Mouse (Mus musculus): ENCODE results near the gene Ppy. TPM values are rescaled to one million over a fixed set of nuclear protein-coding genes. Genes with fewer than 3 reads are reported as not detected.
A peak's percentile ranks its signal among the peaks of the same experiment; 100 is the strongest.

Ppy gene
- polyA plus RNA-seq, 1 experiment from 2014 or later = not detected

GRCm38 (mm10) chr11:102087931-102088898 lies 12.9 kb downstream of the Ppy start, which contains the start of gene Mpp2:
Gene Mpp2, minus strand, starts transcription at chr11:102088515.
- Histone ChIP-seq H3K4me2 (replicated peaks) (peak within 1 kb of the TSS; percentile 74), H3K9me3 (no peaks in the 10 kb centered on the region), H3K4me3 (peak within 1 kb of the TSS; percentile 71), H3K27me3 (no peaks in the 10 kb centered on the region), H3K27ac (peak within 1 kb of the TSS; percentile 90), H3K36me3 (peaks cover 3% of the 10 kb centered on the region; the same call in 1 of the 2 replicates), H3K9ac (peak within 1 kb of the TSS; percentile 71), H3K4me1 (peaks cover 19% of the 10 kb centered on the region)
- WGBS = under 1% methylated on average over 49 of the region's 49 CpGs
- peak; percentile 62 for ATAC-seq (ENCODE audit: insufficient number of reproducible peaks, insufficient read depth, low FRiP score, low TSS enrichment)

- peak overlapping the region; percentile 74 for H3K4me2 ChIP-seq (replicated peaks)
- peak; percentile 62 for ATAC-seq (ENCODE audit: insufficient number of reproducible peaks, insufficient read depth, low FRiP score, low TSS enrichment)
- H3K4me1 ChIP-seq = peaks cover 21% of the 10 kb centered on the region
- H3K9ac ChIP-seq = peak overlapping the region; percentile 71
- no peaks in the 10 kb centered on the region for H3K27me3 ChIP-seq
- H3K36me3 ChIP-seq = peaks cover 3% of the 10 kb centered on the region; the same call in 1 of the 2 replicates
- no peaks in the 10 kb centered on the region for H3K9me3 ChIP-seq
- peak overlapping the region; percentile 90 for H3K27ac ChIP-seq
- peak overlapping the region; percentile 71 for H3K4me3 ChIP-seq
- 0% methylated on average over 39 of the region's 39 CpGs for WGBS
Observed at GRCm38 (mm10) chr11:102087081-102087751, 13.9 kb downstream of the Ppy start.

GRCm38 (mm10) chr11:102086331-102086730 lies 14.8 kb downstream of the Ppy start:
- Histone ChIP-seq H3K27ac (peak overlapping the region; percentile 90; the same call in 1 of the 2 replicates), H3K9me3 (no peaks in the 10 kb centered on the region), H3K4me1 (peaks cover 30% of the 10 kb centered on the region), H3K4me2 (replicated peaks) (peak overlapping the region; percentile 74), H3K9ac (peak overlapping the region; percentile 71; the same call in 1 of the 2 replicates), H3K27me3 (no peaks in the 10 kb centered on the region), H3K4me3 (peak overlapping the region; percentile 71), H3K36me3 (peaks cover 3% of the 10 kb centered on the region; the same call in 1 of the 2 replicates)
- 16% methylated on average over 3 of the region's 3 CpGs for WGBS
- ATAC-seq (ENCODE audit: insufficient number of reproducible peaks, insufficient read depth, low FRiP score, low TSS enrichment) = no peak

- peaks cover 3% of the 10 kb centered on the region; the same call in 1 of the 2 replicates for H3K36me3 ChIP-seq
- H3K9ac ChIP-seq = no peak overlapping the region
- no peaks in the 10 kb centered on the region for H3K27me3 ChIP-seq
- 29% methylated on average over 7 of the region's 7 CpGs for WGBS
- ATAC-seq (ENCODE audit: insufficient number of reproducible peaks, insufficient read depth, low FRiP score, low TSS enrichment) = no peak
- H3K4me1 ChIP-seq = peaks cover 24% of the 10 kb centered on the region
- no peak overlapping the region for H3K4me2 ChIP-seq (replicated peaks)
- no peak overlapping the region for H3K4me3 ChIP-seq
- no peaks in the 10 kb centered on the region for H3K9me3 ChIP-seq
- no peak overlapping the region for H3K27ac ChIP-seq
Observed at GRCm38 (mm10) chr11:102084159-102084558, 17.0 kb downstream of the Ppy start.

GRCm38 (mm10) chr11:102083193-102083592 lies 17.9 kb downstream of the Ppy start:
- H3K4me2 ChIP-seq (replicated peaks) = no peak overlapping the region
- H3K27ac ChIP-seq = no peak overlapping the region
- H3K4me3 ChIP-seq = no peak overlapping the region
- H3K36me3 ChIP-seq = peaks cover 7% of the 10 kb centered on the region; the same call in 1 of the 2 replicates
- H3K9ac ChIP-seq = no peak overlapping the region
- no peaks in the 10 kb centered on the region for H3K9me3 ChIP-seq
- no peak for ATAC-seq (ENCODE audit: insufficient number of reproducible peaks, insufficient read depth, low FRiP score, low TSS enrichment)
- peaks cover 24% of the 10 kb centered on the region for H3K4me1 ChIP-seq
- 54% methylated on average over 4 of the region's 4 CpGs for WGBS
- H3K27me3 ChIP-seq = no peaks in the 10 kb centered on the region

GRCm38 (mm10) chr11:102082322-102082721 lies 18.8 kb downstream of the Ppy start:
- H3K36me3 ChIP-seq = peaks cover 10% of the 10 kb centered on the region; the same call in 1 of the 2 replicates
- H3K27ac ChIP-seq = no peak overlapping the region

GRCm38 (mm10) chr11:102073722-102074121 lies 27.4 kb downstream of the Ppy start:
- Histone ChIP-seq H3K4me1 (peaks cover 12% of the 10 kb centered on the region), H3K4me2 (replicated peaks) (no peak overlapping the region), H3K9ac (no peak overlapping the region), H3K36me3 (peaks cover 7% of the 10 kb centered on the region; the same call in 1 of the 2 replicates), H3K27ac (no peak overlapping the region), H3K4me3 (no peak overlapping the region), H3K27me3 (0 out of 2 replicates have a peak, but pooled peaks cover 5% of the 10 kb centered on the region), H3K9me3 (no peaks in the 10 kb centered on the region)
- WGBS = 79% methylated on average over 14 of the region's 14 CpGs
- ATAC-seq (ENCODE audit: insufficient number of reproducible peaks, insufficient read depth, low FRiP score, low TSS enrichment) = no peak

More at GRCm38 (mm10) chr11:102082322-102082721, 18.8 kb downstream of the Ppy start:
- Histone ChIP-seq H3K27me3 (no peaks in the 10 kb centered on the region), H3K4me1 (peaks cover 24% of the 10 kb centered on the region), H3K9me3 (no peaks in the 10 kb centered on the region), H3K9ac (peak overlapping the region; percentile 57), H3K4me3 (peak overlapping the region; percentile 43), H3K4me2 (replicated peaks) (peak overlapping the region; percentile 93)
- ATAC-seq (ENCODE audit: insufficient number of reproducible peaks, insufficient read depth, low FRiP score, low TSS enrichment) = peak; percentile 79
- WGBS = 1% methylated on average over 18 of the region's 18 CpGs

- WGBS = 79% methylated on average over 5 of the region's 5 CpGs
Observed at GRCm38 (mm10) chr11:102072729-102073128, 28.4 kb downstream of the Ppy start.

GRCm38 (mm10) chr11:102070426-102070825 lies 30.7 kb downstream of the Ppy start:
- 0 out of 2 replicates have a peak, but pooled peaks cover 5% of the 10 kb centered on the region for H3K27me3 ChIP-seq
- H3K27ac ChIP-seq = no peak overlapping the region
- H3K36me3 ChIP-seq = no peaks in the 10 kb centered on the region
- 3% methylated on average over 13 of the region's 13 CpGs for WGBS
- H3K4me3 ChIP-seq = no peak overlapping the region
- ATAC-seq (ENCODE audit: insufficient number of reproducible peaks, insufficient read depth, low FRiP score, low TSS enrichment) = no peak
- peak overlapping the region; percentile 33 for H3K4me2 ChIP-seq (replicated peaks)
- H3K9me3 ChIP-seq = no peaks in the 10 kb centered on the region
- no peak overlapping the region for H3K9ac ChIP-seq
- H3K4me1 ChIP-seq = peaks cover 12% of the 10 kb centered on the region

More at GRCm38 (mm10) chr11:102072729-102073128, 28.4 kb downstream of the Ppy start:
- H3K9ac ChIP-seq = no peak overlapping the region
- H3K9me3 ChIP-seq = no peaks in the 10 kb centered on the region
- H3K36me3 ChIP-seq = no peaks in the 10 kb centered on the region
- ATAC-seq (ENCODE audit: insufficient number of reproducible peaks, insufficient read depth, low FRiP score, low TSS enrichment) = no peak
- H3K27me3 ChIP-seq = 0 out of 2 replicates have a peak, but pooled peaks cover 5% of the 10 kb centered on the region
- H3K4me2 ChIP-seq (replicated peaks) = no peak overlapping the region
- no peak overlapping the region for H3K27ac ChIP-seq
- no peak overlapping the region for H3K4me3 ChIP-seq
- H3K4me1 ChIP-seq = peaks cover 12% of the 10 kb centered on the region

- H3K27ac ChIP-seq = no peak overlapping the region
- H3K9me3 ChIP-seq = no peaks in the 10 kb centered on the region
- H3K4me2 ChIP-seq (replicated peaks) = no peak overlapping the region
- 0 out of 2 replicates have a peak, but pooled peaks cover 5% of the 10 kb centered on the region for H3K27me3 ChIP-seq
- H3K36me3 ChIP-seq = no peaks in the 10 kb centered on the region
- peaks cover 12% of the 10 kb centered on the region for H3K4me1 ChIP-seq
- 44% methylated on average over 11 of the region's 11 CpGs for WGBS
- ATAC-seq (ENCODE audit: insufficient number of reproducible peaks, insufficient read depth, low FRiP score, low TSS enrichment) = no peak
- no peak overlapping the region for H3K4me3 ChIP-seq
- no peak overlapping the region for H3K9ac ChIP-seq
Observed at GRCm38 (mm10) chr11:102069633-102070032, 31.5 kb downstream of the Ppy start.

GRCm38 (mm10) chr11:102068969-102069368 lies 32.1 kb downstream of the Ppy start:
- no peak overlapping the region for H3K9ac ChIP-seq
- no peaks in the 10 kb centered on the region for H3K9me3 ChIP-seq
- no peak overlapping the region for H3K4me2 ChIP-seq (replicated peaks)
- ATAC-seq (ENCODE audit: insufficient number of reproducible peaks, insufficient read depth, low FRiP score, low TSS enrichment) = no peak
- 34% methylated on average over 2 of the region's 2 CpGs for WGBS
- 0 out of 2 replicates have a peak, but pooled peaks cover 5% of the 10 kb centered on the region for H3K27me3 ChIP-seq
- H3K36me3 ChIP-seq = peaks cover 2% of the 10 kb centered on the region; the same call in 1 of the 2 replicates
- H3K4me3 ChIP-seq = no peak overlapping the region
- H3K4me1 ChIP-seq = peaks cover 12% of the 10 kb centered on the region
- no peak overlapping the region for H3K27ac ChIP-seq
